Mouse (Mus musculus) T-cell, adult 2 months (primary cell): ENCODE data around the gene Iffo2.
A peak's percentile ranks its signal among the peaks of the same experiment; 100 is the strongest.

Experiments used
- DNase-seq: peaks from one replicate; pipeline ENCODE4 v3.0.0; 2022; ENCODE audit warnings: low spot score

Iffo2 gene

GRCm38 (mm10) chr4:139532081-139532480 is 1.7 kb downstream of the Iffo2 start:
- no peak for DNase-seq

DNA sequence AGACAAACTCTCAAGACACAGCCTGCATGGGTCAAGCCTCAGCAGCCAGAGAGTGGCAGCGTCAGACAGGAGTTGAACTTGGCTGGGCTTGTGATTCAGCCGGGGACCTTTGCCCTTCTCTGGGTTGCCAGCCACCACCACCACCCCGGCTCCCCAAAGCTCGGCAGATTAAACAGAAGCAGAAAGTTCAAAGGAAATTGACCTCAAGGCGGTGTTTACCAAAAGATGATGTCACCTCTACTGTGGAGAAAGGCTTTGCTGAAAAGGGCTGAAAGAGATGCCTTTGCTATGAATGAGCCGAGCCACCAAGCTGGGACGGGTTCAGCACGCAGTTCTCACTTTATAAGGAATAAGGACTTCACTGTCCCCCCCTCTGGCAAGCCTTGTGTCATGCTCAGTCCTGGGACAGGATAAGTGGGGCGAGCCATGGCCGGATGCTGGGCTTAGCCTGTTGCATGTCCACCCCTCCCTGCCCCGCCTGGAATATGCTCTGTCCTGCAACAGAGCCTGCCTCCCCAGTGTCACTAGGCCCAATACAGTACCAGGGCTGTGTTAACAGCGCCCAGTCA is 4.9 kb downstream of the Iffo2 start:
- DNase-seq, result no peak

DNA sequence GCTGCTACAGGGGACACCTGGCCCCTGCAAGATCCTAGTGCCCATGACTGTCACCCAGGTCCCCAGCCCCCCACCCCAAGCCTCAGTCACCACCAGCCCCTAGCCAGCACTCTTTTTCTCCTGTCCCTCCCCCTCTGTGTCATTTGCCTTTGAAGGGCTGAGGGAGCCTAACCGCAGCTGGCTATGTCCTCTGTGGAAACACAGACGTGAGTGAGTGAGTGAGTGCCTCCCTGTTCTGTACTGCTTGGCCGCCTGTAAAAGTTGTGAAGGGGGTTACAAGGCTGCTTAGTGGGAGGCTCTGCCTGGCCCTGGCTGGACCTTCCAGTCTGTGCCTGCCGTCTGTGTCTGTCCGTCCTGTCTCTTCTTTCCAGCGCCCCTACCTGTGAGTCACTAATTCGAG is 5.4 kb downstream of the Iffo2 start:
- no peak for DNase-seq

GRCm38 (mm10) chr4:139536706-139537105 is 6.4 kb downstream of the Iffo2 start:
- DNase-seq, result no peak

GRCm38 (mm10) chr4:139540784-139541183 is 10.4 kb downstream of the Iffo2 start:
- DNase-seq, result no peak

- DNase-seq, result no peak
Observed at GRCm38 (mm10) chr4:139545791-139546190, 15.4 kb downstream of the Iffo2 start.

GRCm38 (mm10) chr4:139549448-139549847 is 19.1 kb downstream of the Iffo2 start:
- no peak for DNase-seq

GRCm38 (mm10) chr4:139555235-139555634 is 24.9 kb downstream of the Iffo2 start:
- no peak for DNase-seq

DNA sequence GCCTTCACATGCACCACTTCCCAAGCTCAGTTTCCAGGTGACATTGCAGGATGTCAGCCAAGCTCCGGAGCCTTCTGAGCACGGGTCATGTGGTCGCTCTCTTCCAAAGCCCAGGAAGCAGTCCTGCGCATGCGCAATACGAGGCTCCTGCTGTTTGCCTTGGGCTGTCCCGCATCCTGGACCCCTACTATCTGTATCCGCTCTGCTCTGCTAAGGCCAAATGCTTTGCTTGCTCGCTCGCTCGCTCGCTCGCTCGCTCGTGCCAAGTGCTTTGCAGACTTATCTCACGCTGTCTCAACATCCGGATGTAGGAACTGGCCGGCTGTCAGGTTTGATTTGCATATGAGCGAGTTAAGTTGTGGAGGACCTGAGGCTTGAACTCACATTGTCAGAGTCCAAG is 25.6 kb downstream of the Iffo2 start:
- DNase-seq, result no peak

DNA sequence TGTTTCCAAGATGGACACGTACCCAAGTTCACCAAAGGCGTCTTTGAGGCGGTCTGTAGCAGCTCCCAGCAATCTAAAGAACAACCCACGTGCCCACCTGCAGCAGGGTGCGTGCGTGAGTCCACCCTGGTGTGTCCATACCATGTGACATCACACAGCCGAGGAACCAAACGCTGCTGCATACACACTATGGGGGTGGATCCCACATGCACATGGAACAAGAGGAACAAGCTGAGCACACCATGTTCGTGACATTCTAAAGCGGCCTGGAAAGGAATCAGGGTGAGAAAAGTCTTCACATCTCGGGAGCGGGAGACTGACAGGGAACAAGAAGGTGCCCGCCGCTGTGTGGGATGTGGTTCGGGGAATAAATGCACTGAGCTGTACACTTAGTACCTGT is 38.0 kb downstream of the Iffo2 start:
- no peak for DNase-seq

GRCm38 (mm10) chr4:139570756-139571155 is 40.4 kb downstream of the Iffo2 start:
- DNase-seq, result peak; percentile 31

GRCm38 (mm10) chr4:139572928-139573512 is 42.7 kb downstream of the Iffo2 start:
- no peak for DNase-seq

GRCm38 (mm10) chr4:139574156-139574798 is 43.9 kb downstream of the Iffo2 start:
- DNase-seq, result peak; percentile 100

DNA sequence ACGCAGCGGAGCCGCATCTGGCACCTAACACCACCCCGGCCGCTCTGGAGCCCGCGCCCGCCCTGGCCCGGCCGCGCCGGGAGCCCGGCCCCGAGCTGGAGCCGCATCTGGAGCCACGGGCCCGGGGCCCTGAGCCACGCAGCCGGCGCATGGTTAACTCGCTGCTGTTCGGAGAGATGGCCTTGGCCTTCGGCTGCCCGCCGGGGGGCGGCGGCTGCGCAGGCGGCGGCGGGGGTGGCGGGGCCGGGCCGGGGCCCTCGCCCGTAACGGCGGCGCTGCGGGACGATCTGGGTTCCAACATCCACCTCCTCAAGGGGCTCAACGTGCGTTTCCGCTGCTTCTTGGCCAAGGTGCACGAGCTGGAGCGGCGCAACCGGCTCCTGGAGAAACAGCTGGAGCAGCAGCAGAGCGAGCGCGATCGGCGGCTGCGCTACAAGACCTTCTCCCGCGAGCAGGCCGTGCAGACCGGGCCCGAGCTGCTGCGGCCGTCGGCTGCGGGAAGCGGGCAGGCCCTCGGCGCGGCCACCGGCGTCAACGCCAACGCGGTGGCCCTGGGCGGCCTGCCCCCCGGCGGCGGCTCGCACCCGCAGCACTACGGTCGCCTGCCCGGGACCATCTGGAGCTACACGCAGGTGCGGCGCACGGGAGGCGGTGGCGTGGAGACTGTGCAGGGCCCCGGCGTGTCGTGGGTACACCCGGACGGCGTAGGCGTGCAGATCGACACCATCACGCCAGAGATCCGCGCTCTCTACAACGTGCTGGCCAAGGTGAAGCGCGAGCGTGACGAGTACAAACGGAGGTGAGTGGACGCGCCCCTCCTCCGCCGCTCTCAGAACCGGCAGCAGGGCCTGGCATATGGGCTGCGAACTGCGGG is 44.7 kb downstream of the Iffo2 start:
- peak; percentile 68 for DNase-seq

GRCm38 (mm10) chr4:139575673-139576003 is 45.3 kb downstream of the Iffo2 start:
- DNase-seq, result no peak

- no peak for DNase-seq
Observed at GRCm38 (mm10) chr4:139576251-139576880, 46.0 kb downstream of the Iffo2 start.

GRCm38 (mm10) chr4:139577006-139577405 is 46.7 kb downstream of the Iffo2 start:
- no peak for DNase-seq

- DNase-seq, result no peak
Observed at GRCm38 (mm10) chr4:139578389-139578788, 48.0 kb downstream of the Iffo2 start.

GRCm38 (mm10) chr4:139579003-139579402 is 48.7 kb downstream of the Iffo2 start:
- DNase-seq, result peak; percentile 75

DNA sequence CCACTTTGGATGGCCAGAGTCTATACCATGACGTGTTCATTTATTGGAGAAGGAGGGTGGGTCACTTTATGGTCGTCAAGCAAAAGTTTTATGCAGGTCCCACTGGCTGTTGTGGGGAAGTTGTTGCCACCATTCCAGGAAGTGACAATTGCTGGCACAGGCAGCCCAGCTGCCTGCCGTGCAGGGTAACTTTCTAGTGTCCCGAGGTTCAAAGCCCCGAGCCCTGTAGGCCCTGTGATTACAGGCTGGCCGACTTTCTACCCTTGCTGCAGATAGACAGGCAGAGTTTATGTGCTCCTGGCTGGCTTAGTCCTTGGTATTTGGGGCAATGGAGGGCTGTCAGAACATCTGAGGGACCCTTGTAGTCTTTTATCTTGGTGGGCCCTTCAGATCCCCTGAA is 49.1 kb downstream of the Iffo2 start:
- DNase-seq, result peak; percentile 30

GRCm38 (mm10) chr4:139580663-139581336 is 50.5 kb downstream of the Iffo2 start:
- no peak for DNase-seq
